Mouse (Mus musculus) liver, postnatal 0 days (tissue): ENCODE results near the gene Prss38. TPM values are rescaled to one million over a fixed set of nuclear protein-coding genes. Genes with fewer than 3 reads are reported as not detected.

Source experiments
- ATAC-seq: fragments of 200-750 bp; cut with Nextera tagmentation; 2 replicates; pipeline ENCODE4 v1.8.0; 2017; ENCODE audit warnings: mild to moderate bottlenecking, moderate library complexity
- DNase-seq: peaks from one replicate; pipeline ENCODE4 v3.0.0-alpha.2; 2016
- H3K27ac ChIP-seq: fragments of 300-500 bp; sonication (generic); 2 replicates; pipeline ENCODE4 v1.5.1; 2014; ENCODE audit warnings: antibody characterized with exemption, moderate library complexity, mild to moderate bottlenecking, low read depth
- H3K27me3 ChIP-seq: fragments of 300-500 bp; sonication (generic); 2 replicates; pipeline ENCODE4 v1.6.1; 2014; ENCODE audit warnings: low read length, control low read depth, mixed read lengths; ENCODE audit not compliant: insufficient read depth
- H3K36me3 ChIP-seq: fragments of 300-500 bp; sonication (generic); replicated peaks from 2 replicates; pipeline ENCODE4 v1.6.1; 2014; ENCODE audit warnings: mild to moderate bottlenecking, control low read depth, low read length, moderate library complexity, mixed read lengths; ENCODE audit not compliant: insufficient read depth
- H3K4me1 ChIP-seq: fragments of 300-500 bp; sonication (generic); 2 replicates; pipeline ENCODE4 v1.6.1; 2014; ENCODE audit warnings: antibody characterized with exemption, mild to moderate bottlenecking, control low read depth; ENCODE audit not compliant: insufficient read depth
- H3K4me2 ChIP-seq: fragments of 300-500 bp; sonication (generic); 2 replicates; pipeline ENCODE4 v1.6.1; 2014; ENCODE audit warnings: low read depth, mild to moderate bottlenecking, low read length, moderate library complexity, mixed read lengths
- H3K4me3 ChIP-seq: fragments of 300-500 bp; sonication (generic); 2 replicates; pipeline ENCODE4 v1.5.1; 2014; ENCODE audit warnings: low read depth, low read length
- H3K9ac ChIP-seq: fragments of 300-500 bp; sonication (generic); replicated peaks from 2 replicates; pipeline ENCODE4 v1.6.1; 2014; ENCODE audit warnings: mild to moderate bottlenecking, moderate library complexity
- H3K9me3 ChIP-seq: fragments of 300-500 bp; sonication (generic); 2 replicates; pipeline ENCODE4 v1.6.1; 2016; ENCODE audit warnings: mild to moderate bottlenecking, control low read depth, low read length, mixed read lengths
- CTCF ChIP-seq: sonication (generic); IDR thresholded peaks from 2 replicates; pipeline ENCODE4 v1.5.1; 2016; ENCODE audit warnings: antibody characterized with exemption, low read depth
- EP300 ChIP-seq: IDR thresholded peaks from 2 replicates; pipeline ENCODE4 v1.6.1; 2016; ENCODE audit warnings: antibody characterized with exemption, low read depth, mild to moderate bottlenecking
- WGBS: fragments of 180-500 bp; shearing (Covaris S2); extraction: QIAGEN DNeasy Blood & Tissue Kit; methylation state at CpG from one replicate; pipeline ENCODE4 v1.1.7; 2014; ENCODE audit not compliant: insufficient replicate concordance; 5-methylcytosine and 5-hydroxymethylcytosine counted together
- polyA plus RNA-seq: library from polyadenylated mRNA; unstranded; fragments of >200 nt; fragmentation: Nextera tagmentation; extraction: Ambion mirVana; gene quantifications from 2 replicates; pipeline ENCODE4 v1.2.1, GENCODE M21; 2015

The Prss38 gene
- polyA plus RNA-seq, 1 experiment from 2014 or later: not detected

DNA sequence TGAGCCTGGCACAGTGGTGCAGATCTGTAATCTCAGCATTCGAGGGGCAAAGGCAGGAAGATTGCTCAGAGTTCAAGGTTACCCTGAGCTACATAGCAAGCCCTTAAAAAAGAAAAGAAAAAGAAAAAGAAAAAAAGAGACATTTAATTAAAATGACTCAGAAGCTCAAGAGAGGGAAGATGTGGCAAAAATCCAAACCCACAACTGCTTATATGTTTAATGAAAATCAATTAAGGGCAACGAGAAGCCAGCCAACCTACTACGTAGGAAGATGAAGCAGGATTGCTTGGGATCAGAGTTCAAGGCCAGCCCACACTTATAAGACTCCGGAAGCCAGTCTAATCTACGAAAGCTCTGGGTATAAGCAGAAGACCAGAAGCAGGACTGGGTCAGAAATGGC lies 19.0 kb upstream of the Prss38 start:
- ATAC-seq (no peak), DNase-seq (no peak)
- Histone ChIP-seq H3K4me2 (no peak overlapping the region), H3K4me3 (no peak overlapping the region), H3K9me3 (no peaks in the 10 kb centered on the region), H3K4me1 (no peaks in the 10 kb centered on the region), H3K9ac (no peak overlapping the region), H3K27ac (no peak overlapping the region), H3K36me3 (no peaks in the 10 kb centered on the region), H3K27me3 (no peaks in the 10 kb centered on the region)
- 60% methylated on average over 5 of the region's 5 CpGs for WGBS
- TF ChIP-seq EP300 (no peak), CTCF (no peak)

DNA sequence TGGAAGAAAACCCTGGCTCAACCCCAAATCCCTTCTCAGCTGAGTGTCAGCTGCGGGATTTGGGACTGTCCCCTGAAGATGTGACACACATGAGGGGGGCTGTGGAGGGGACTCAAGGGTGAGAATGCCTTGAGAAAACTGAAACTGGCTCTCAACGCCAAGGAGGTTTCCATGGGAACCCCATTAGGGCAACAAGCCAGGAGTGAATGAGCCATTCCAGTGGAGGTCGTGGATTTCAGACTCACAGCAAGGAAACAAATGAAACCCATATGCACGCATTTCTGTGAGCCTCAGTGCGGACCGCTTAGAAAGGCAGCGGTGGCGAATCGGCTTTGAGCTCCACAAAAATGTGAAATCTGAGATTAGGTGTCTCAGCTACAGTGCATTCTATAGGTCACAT lies 18.1 kb upstream of the Prss38 start:
- Histone ChIP-seq H3K27me3 (no peaks in the 10 kb centered on the region), H3K9ac (no peak overlapping the region), H3K4me2 (no peak overlapping the region), H3K4me1 (no peaks in the 10 kb centered on the region), H3K9me3 (no peaks in the 10 kb centered on the region), H3K36me3 (no peaks in the 10 kb centered on the region), H3K4me3 (no peak overlapping the region), H3K27ac (no peak overlapping the region)
- DNase-seq (no peak), ATAC-seq (no peak)
- no peak for TF ChIP-seq CTCF
- TF ChIP-seq EP300: no peak
- 70% methylated on average over 9 of the region's 9 CpGs for WGBS

DNA sequence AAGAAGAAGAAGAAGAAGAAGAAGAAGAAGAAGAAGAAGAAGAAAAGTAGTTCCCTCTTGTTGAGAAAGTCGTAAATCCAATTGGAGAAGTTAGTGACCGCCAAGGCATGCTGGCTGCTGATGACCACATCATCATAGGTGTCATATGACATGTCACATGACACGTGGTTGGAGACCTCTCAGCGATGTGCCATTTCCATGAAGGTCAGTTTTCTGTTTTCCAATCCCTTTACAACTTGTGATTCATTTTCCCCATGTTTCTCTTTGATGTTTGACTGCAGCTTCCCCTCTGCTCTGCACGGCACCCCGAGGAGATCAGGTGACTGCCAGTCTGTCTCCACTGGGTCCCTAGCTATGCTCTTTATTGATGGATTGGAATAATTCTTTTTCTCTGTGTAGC lies 16.8 kb upstream of the Prss38 start:
- no peak overlapping the region for H3K4me3 ChIP-seq
- TF ChIP-seq CTCF: no peak
- TF ChIP-seq EP300: no peak
- WGBS: 45% methylated on average over 6 of the region's 6 CpGs
- H3K9ac ChIP-seq: no peak overlapping the region
- H3K9me3 ChIP-seq: no peaks in the 10 kb centered on the region
- H3K4me2 ChIP-seq: no peak overlapping the region
- H3K4me1 ChIP-seq: no peaks in the 10 kb centered on the region
- ATAC-seq (no peak), DNase-seq (no peak)
- no peaks in the 10 kb centered on the region for H3K36me3 ChIP-seq
- H3K27ac ChIP-seq: no peak overlapping the region
- no peaks in the 10 kb centered on the region for H3K27me3 ChIP-seq

DNA sequence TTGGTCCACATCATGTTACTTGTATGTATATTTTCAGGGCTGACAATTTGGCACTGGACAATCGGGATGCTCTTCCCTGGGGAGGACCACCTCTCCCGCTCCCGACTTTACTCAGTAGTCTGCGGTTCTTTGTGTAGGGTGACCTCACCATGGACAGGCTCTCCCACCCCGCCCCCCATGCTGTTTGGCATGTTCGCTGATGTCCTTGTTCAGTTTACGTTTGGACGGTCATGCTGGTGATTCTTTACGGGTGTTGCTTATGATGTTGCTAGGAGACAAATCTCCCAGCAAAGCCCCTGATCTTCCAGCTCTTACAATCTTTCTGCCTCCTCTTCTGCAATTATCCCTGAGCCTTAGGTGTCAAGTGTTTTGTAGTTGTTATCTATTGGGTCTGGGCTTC lies 15.0 kb upstream of the Prss38 start:
- TF ChIP-seq EP300 (no peak), CTCF (no peak)
- Histone ChIP-seq H3K9me3 (no peaks in the 10 kb centered on the region), H3K4me1 (no peaks in the 10 kb centered on the region), H3K27me3 (no peaks in the 10 kb centered on the region), H3K36me3 (no peaks in the 10 kb centered on the region), H3K4me3 (no peak overlapping the region), H3K27ac (no peak overlapping the region), H3K9ac (no peak overlapping the region), H3K4me2 (no peak overlapping the region)
- ATAC-seq (no peak), DNase-seq (no peak)
- 74% methylated on average over 9 of the region's 9 CpGs for WGBS

DNA sequence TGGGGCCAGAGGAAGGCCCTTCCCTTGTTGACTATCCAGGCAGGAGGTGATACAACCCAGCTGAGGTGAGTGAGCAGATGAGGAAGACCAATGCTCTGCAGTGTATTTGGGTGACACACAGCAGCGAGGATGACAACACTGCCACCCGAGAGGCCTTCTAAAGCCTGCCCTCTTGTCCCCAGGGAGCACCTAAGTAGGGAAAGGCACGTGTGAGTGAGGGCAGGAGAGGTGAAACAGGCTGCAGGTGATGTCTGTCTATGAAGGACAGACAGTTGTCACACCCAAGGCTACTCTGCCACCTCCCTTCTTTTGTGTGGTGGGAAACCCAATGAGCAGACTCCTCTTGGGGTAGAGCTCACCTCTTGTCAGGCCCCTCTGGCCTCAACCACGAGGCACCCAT lies 14.2 kb upstream of the Prss38 start:
- H3K36me3 ChIP-seq: no peaks in the 10 kb centered on the region
- H3K4me1 ChIP-seq: no peaks in the 10 kb centered on the region
- ATAC-seq (no peak), DNase-seq (no peak)
- no peak overlapping the region for H3K9ac ChIP-seq
- 44% methylated on average over 4 of the region's 4 CpGs for WGBS
- H3K9me3 ChIP-seq: no peaks in the 10 kb centered on the region
- H3K4me3 ChIP-seq: no peak overlapping the region
- no peak overlapping the region for H3K27ac ChIP-seq
- H3K4me2 ChIP-seq: no peak overlapping the region
- TF ChIP-seq EP300 (no peak), CTCF (no peak)
- no peaks in the 10 kb centered on the region for H3K27me3 ChIP-seq

DNA sequence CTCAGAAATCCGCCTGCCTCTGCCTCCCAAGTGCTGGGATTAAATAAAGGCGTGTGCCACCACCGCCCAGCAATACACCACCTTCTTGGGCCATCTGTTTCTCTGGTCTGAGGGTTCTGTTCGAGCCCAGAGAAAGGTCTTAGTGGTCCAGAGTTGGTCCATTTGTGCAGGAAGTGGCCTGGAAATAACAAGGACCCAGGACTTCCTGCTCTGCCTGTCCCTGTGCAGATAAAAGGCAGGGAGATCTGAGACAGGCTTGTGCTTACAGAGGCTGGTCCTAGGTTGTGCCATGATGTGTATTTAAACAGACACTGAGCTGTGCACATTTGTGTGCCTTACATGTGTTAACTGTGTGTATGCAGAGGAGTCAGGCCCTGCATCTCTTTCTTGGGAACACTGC lies 13.3 kb upstream of the Prss38 start:
- DNase-seq: no peak
- ATAC-seq: no peak

DNA sequence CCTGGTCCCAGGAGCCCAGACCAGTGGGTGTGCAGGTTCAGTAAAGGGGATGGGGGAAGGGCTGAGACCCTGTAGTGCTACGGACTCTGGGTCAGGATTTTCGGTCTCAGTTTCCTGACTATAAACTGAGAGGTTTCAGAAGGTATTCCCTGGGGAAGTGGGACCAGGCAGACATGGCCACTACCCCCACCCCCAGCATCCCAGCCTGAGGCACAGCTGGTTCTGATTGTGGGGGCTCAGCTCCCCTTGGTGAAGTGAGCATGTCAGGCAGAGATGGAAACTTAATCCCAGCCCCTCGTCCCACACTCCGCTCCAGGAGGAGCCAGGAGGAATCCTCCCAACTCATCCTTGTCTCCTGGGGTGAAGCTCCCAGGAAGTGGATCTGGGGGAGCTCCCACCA lies 12.0 kb upstream of the Prss38 start:
- H3K4me1 ChIP-seq: no peaks in the 10 kb centered on the region
- DNase-seq (no peak), ATAC-seq (no peak)
- H3K36me3 ChIP-seq: no peaks in the 10 kb centered on the region
- H3K9me3 ChIP-seq: no peaks in the 10 kb centered on the region
- H3K9ac ChIP-seq: no peak overlapping the region
- H3K4me3 ChIP-seq: no peak overlapping the region
- WGBS: 67% methylated on average over 4 of the region's 4 CpGs
- H3K4me2 ChIP-seq: no peak overlapping the region
- H3K27ac ChIP-seq: no peak overlapping the region
- no peaks in the 10 kb centered on the region for H3K27me3 ChIP-seq
- TF ChIP-seq EP300 (no peak), CTCF (no peak)

More for the DNA sequence above, 13.3 kb upstream of the Prss38 start:
- TF ChIP-seq EP300 (no peak), CTCF (no peak)
- H3K4me1 ChIP-seq: no peaks in the 10 kb centered on the region
- H3K36me3 ChIP-seq: no peaks in the 10 kb centered on the region
- 56% methylated on average over 4 of the region's 4 CpGs for WGBS
- H3K9me3 ChIP-seq: no peaks in the 10 kb centered on the region
- H3K27ac ChIP-seq: no peak overlapping the region
- H3K27me3 ChIP-seq: no peaks in the 10 kb centered on the region
- no peak overlapping the region for H3K4me2 ChIP-seq
- no peak overlapping the region for H3K9ac ChIP-seq
- no peak overlapping the region for H3K4me3 ChIP-seq
